Mouse (Mus musculus): Measurements from ENCODE around the gene Gm28044. TPM values are rescaled to one million over a fixed set of nuclear protein-coding genes. Genes with fewer than 3 reads are reported as not detected.

Gene Gm28044
- polyA plus RNA-seq (2017; shearing (Covaris generic)): 2.0 TPM

GRCm38 (mm10) chr13:67360131-67360744, at the start of gene Gm28044, which contains the start of gene Zfp953:
Gm28044 (minus strand) TSS chr13:67360536.
Zfp953 (minus strand) TSS chr13:67360605.

GRCm38 (mm10) chr13:67399183-67399903, 39.0 kb upstream of the Gm28044 start, which contains the start of gene Zfp429:
Zfp429 (minus strand) TSS chr13:67399819.

GRCm38 (mm10) chr13:67375050-67375911, 14.9 kb upstream of the Gm28044 start, which contains the start of the genes Gm28041 and Zfp456:
Gm28041 (minus strand) TSS chr13:67375733.
Zfp456 (minus strand) TSS chr13:67375810.

GRCm38 (mm10) chr13:67332019-67332724, 28.2 kb downstream of the Gm28044 start, which contains the start of gene Zfp595:
Zfp595 (minus strand) TSS chr13:67332570.

GRCm38 (mm10) chr13:67305822-67306672, 54.3 kb downstream of the Gm28044 start, which contains the start of gene Zfp457:
Zfp457 (minus strand) TSS chr13:67306485.

GRCm38 (mm10) chr13:67278314-67278713, 82.0 kb downstream of the Gm28044 start, which contains the start of gene Zfp458:
Zfp458 (minus strand) TSS chr13:67278466.

Other genes with a start within 250 kb of the Gm28044 start
- 0.42 TPM for gene Rslcan18, start 244.3 kb downstream of the Gm28044 start, polyA plus RNA-seq (2017; shearing (Covaris generic))
- gene Zfp759, start 238.9 kb downstream of the Gm28044 start, polyA plus RNA-seq (2017; shearing (Covaris generic)): 0.66 TPM
- gene Rsl1, start 187.4 kb downstream of the Gm28044 start, polyA plus RNA-seq (2017; shearing (Covaris generic)): 9.1 TPM
- 1.3 TPM for gene Zfp455, start 166.0 kb downstream of the Gm28044 start, polyA plus RNA-seq (2017; shearing (Covaris generic))
- gene Zfp458, start 82.1 kb downstream of the Gm28044 start, polyA plus RNA-seq (2017; shearing (Covaris generic)): 0.94 TPM
- gene Zfp457, start 54.1 kb downstream of the Gm28044 start, polyA plus RNA-seq (2017; shearing (Covaris generic)): not detected
- gene Zfp595, start 28.0 kb downstream of the Gm28044 start, polyA plus RNA-seq (2017; shearing (Covaris generic)): 4.7 TPM
- 1.6 TPM for gene Zfp953, start 69 bp upstream of the Gm28044 start, polyA plus RNA-seq (2017; shearing (Covaris generic))
- 0.96 TPM for gene Gm28041, start 15.2 kb upstream of the Gm28044 start, polyA plus RNA-seq (2017; shearing (Covaris generic))
- 4.8 TPM for gene Zfp456, start 15.3 kb upstream of the Gm28044 start, polyA plus RNA-seq (2017; shearing (Covaris generic))
- 16.2 TPM for gene Zfp429, start 39.3 kb upstream of the Gm28044 start, polyA plus RNA-seq (2017; shearing (Covaris generic))
- gene Zfp459, start 60.9 kb upstream of the Gm28044 start, polyA plus RNA-seq (2017; shearing (Covaris generic)): 1.8 TPM
- gene Zfp874a, start 91.1 kb upstream of the Gm28044 start, polyA plus RNA-seq (2017; shearing (Covaris generic)): 31.3 TPM
- gene Zfp874b, start 123.7 kb upstream of the Gm28044 start, polyA plus RNA-seq (2017; shearing (Covaris generic)): 16.6 TPM
- gene Zfp58, start 140.0 kb upstream of the Gm28044 start, polyA plus RNA-seq (2017; shearing (Covaris generic)): 12.5 TPM
- gene Gm26965, start 165.6 kb upstream of the Gm28044 start, polyA plus RNA-seq (2017; shearing (Covaris generic)): not detected
- gene Zfp87, start 165.6 kb upstream of the Gm28044 start, polyA plus RNA-seq (2017; shearing (Covaris generic)): 31.4 TPM
- 12.4 TPM for gene Zfp748, start 193.3 kb upstream of the Gm28044 start, polyA plus RNA-seq (2017; shearing (Covaris generic))
- 4.4 TPM for gene Zfp729b, start 249.2 kb upstream of the Gm28044 start, polyA plus RNA-seq (2017; shearing (Covaris generic))

All from effector memory CD4-positive, alpha-beta T cell, adult 5 months (primary cell).